8 mouse cellular contexts compared by ENCODE assay signal in genomic region chr3:96196437-96197128, GRCm38 (mm10). TPM values are rescaled to one million over a fixed set of nuclear protein-coding genes. Genes with fewer than 3 reads are reported as not detected.
DNase-seq lines count a peak whose midpoint lies in the region; ATAC-seq and TF ChIP-seq lines count a peak whose summit lies in the region.

No protein-coding gene starts in this region.

- peaks cover 6% of the 10 kb centered on the region for H3K9me3 ChIP-seq in heart, embryonic 16.5 days (replicated peaks; ENCODE audit: control insufficient read depth, low read length)
- H3K9me3 ChIP-seq in MEL (replicated peaks; ENCODE audit: insufficient read depth, low read length) = no peaks in the 10 kb centered on the region
- H3K9me3 ChIP-seq in hindbrain, embryonic 10.5 days = peaks cover 5% of the 10 kb centered on the region
- no peaks in the 10 kb centered on the region for H3K9me3 ChIP-seq in midbrain, embryonic 12.5 days

- TF ChIP-seq CTCF in MEL (IDR thresholded peaks at IDR 0.05 in 2 of 3, conservative IDR thresholded peaks at IDR 0.05 in 1 of 3; ENCODE audit: control insufficient read depth in 1 of 3, insufficient read depth in 1 of 3, low read depth in 2 of 3, low read length in 3 of 3, poor library complexity in 1 of 3, severe bottlenecking in 1 of 3) = no peak

- peaks cover 9% of the 10 kb centered on the region for H3K36me3 ChIP-seq in heart, embryonic 16.5 days (ENCODE audit: control insufficient read depth, insufficient read depth)
- H3K36me3 ChIP-seq in MEL (ENCODE audit: control insufficient read depth in 1 of 2, insufficient read depth in 2 of 2, low read length in 2 of 2) = peaks cover 0 to 16% of the 10 kb centered on the region in 2 experiments; a peak in 2 of 4 replicates
- H3K36me3 ChIP-seq in hindbrain, embryonic 10.5 days = peaks cover 9% of the 10 kb centered on the region; the same call in 1 of the 2 replicates
- peaks cover 8% of the 10 kb centered on the region; the same call in 1 of the 2 replicates for H3K36me3 ChIP-seq in midbrain, embryonic 12.5 days

- no peaks in the 10 kb centered on the region for H3K27me3 ChIP-seq in heart, embryonic 16.5 days (ENCODE audit: control insufficient read depth, insufficient read depth, low read length)
- no peaks in the 10 kb centered on the region for H3K27me3 ChIP-seq in MEL (ENCODE audit: control insufficient read depth in 1 of 2, insufficient read depth in 2 of 2, low read length in 2 of 2)
- peaks cover 7% of the 10 kb centered on the region; the same call in 1 of the 2 replicates for H3K27me3 ChIP-seq in hindbrain, embryonic 10.5 days (ENCODE audit: insufficient read depth, poor library complexity, severe bottlenecking)
- peaks cover 19% of the 10 kb centered on the region; the same call in 1 of the 2 replicates for H3K27me3 ChIP-seq in midbrain, embryonic 12.5 days

- ATAC-seq in heart, embryonic 16.5 days (replicated peaks; ENCODE audit: extremely low read depth, insufficient read depth, low FRiP score) = no peak
- peak; percentile 57; the same call in 1 of the 2 replicates for ATAC-seq in midbrain, embryonic 12.5 days (ENCODE audit: low FRiP score, low read depth)
- ATAC-seq in erythroid progenitor cell, adult 5-6 weeks (replicated peaks; ENCODE audit: low FRiP score, poor library complexity, severe bottlenecking) = no peak

- TF ChIP-seq POLR2A in MEL (IDR thresholded peaks at IDR 0.05; ENCODE audit: control insufficient read depth in 1 of 2, insufficient read depth in 1 of 2, low read depth in 1 of 2, low read length in 2 of 2, poor library complexity in 1 of 2) = no peak

- no peak for TF ChIP-seq RAD21 in MEL (IDR thresholded peaks at IDR 0.05; ENCODE audit: low read depth, low read length)

- H3K4me3 ChIP-seq in heart, embryonic 16.5 days (ENCODE audit: low read length) = peak overlapping the region; percentile 78
- H3K4me3 ChIP-seq in MEL (ENCODE audit: control insufficient read depth in 1 of 2, insufficient read depth in 1 of 2, low read depth in 2 of 2, low read length in 2 of 2) = peak overlapping the region; percentile 60 to 61
- peak overlapping the region; percentile 72 for H3K4me3 ChIP-seq in hindbrain, embryonic 10.5 days
- peak overlapping the region; percentile 65 for H3K4me3 ChIP-seq in midbrain, embryonic 12.5 days

- H3K4me2 ChIP-seq in heart, embryonic 16.5 days (ENCODE audit: low read depth, low read length) = peak overlapping the region; percentile 93
- peak overlapping the region; percentile 96 for H3K4me2 ChIP-seq in midbrain, embryonic 12.5 days (replicated peaks)

- no peak for DNase-seq in heart, adult 9 months (ENCODE audit: low spot score in 2 of 2)
- DNase-seq in MEL (ENCODE audit: low read depth, low spot score) = peak; percentile 75
- DNase-seq in hindbrain, embryonic 10.5 days (ENCODE audit: low spot score) = no peak
- DNase-seq in natural killer cell, adult 2 months (ENCODE audit: low spot score in 2 of 2) = no peak
- DNase-seq in cerebellum, postnatal 36 days = no peak

- peaks cover 11% of the 10 kb centered on the region for H3K4me1 ChIP-seq in heart, embryonic 16.5 days (ENCODE audit: control insufficient read depth, insufficient read depth, low read length)
- H3K4me1 ChIP-seq in MEL (ENCODE audit: control insufficient read depth in 1 of 2, insufficient read depth in 2 of 2, low read length in 2 of 2) = peaks cover 12 to 22% of the 10 kb centered on the region in 2 experiments
- peaks cover 23% of the 10 kb centered on the region for H3K4me1 ChIP-seq in hindbrain, embryonic 10.5 days (replicated peaks)
- peaks cover 14% of the 10 kb centered on the region for H3K4me1 ChIP-seq in midbrain, embryonic 12.5 days

- TF ChIP-seq EP300 in MEL (IDR thresholded peaks at IDR 0.05; ENCODE audit: low read depth in 1 of 2, low read length in 2 of 2) = no peak

- H3K9ac ChIP-seq in heart, embryonic 16.5 days (ENCODE audit: low read length) = peak overlapping the region; percentile 90
- H3K9ac ChIP-seq in MEL (ENCODE audit: control insufficient read depth, low read depth, low read length, poor library complexity, severe bottlenecking) = peak overlapping the region; percentile 72
- H3K9ac ChIP-seq in midbrain, embryonic 12.5 days (replicated peaks) = peak overlapping the region; percentile 78

- H3K27ac ChIP-seq in heart, embryonic 16.5 days (ENCODE audit: low read length) = peak overlapping the region; percentile 88
- peak overlapping the region; percentile 87 for H3K27ac ChIP-seq in MEL (ENCODE audit: control insufficient read depth, low read depth, low read length)
- H3K27ac ChIP-seq in hindbrain, embryonic 10.5 days = peak overlapping the region; percentile 98
- peak overlapping the region; percentile 91 for H3K27ac ChIP-seq in midbrain, embryonic 12.5 days (replicated peaks)

- 20% methylated on average over 27 of the region's 27 CpGs for WGBS in heart, embryonic 16.5 days
- 21% methylated on average over 27 of the region's 27 CpGs for WGBS in hindbrain, embryonic 10.5 days
- WGBS in midbrain, embryonic 12.5 days = 21% methylated on average over 27 of the region's 27 CpGs

- peaks cover 9% of the 10 kb centered on the region; the same call in 1 of the 2 replicates for H3K79me2 ChIP-seq in MEL (ENCODE audit: control insufficient read depth, insufficient read depth, low read length, poor library complexity)

TF ChIP-seq in MEL, 35 proteins besides CTCF, POLR2A, EP300 and RAD21 (continues in another document):
- TF ChIP-seq USF2 (IDR thresholded peaks at IDR 0.05; ENCODE audit: borderline replicate concordance in 1 of 2, insufficient read depth in 1 of 2, low read depth in 1 of 2, low read length in 2 of 2) (no peak), SIN3A (IDR thresholded peaks at IDR 0.05; ENCODE audit: low read length) (no peak), CHD1 (IDR thresholded peaks at IDR 0.05; ENCODE audit: low read depth, low read length) (0 out of 2 replicates have a peak, but pooled peaks have one; percentile 26), USF1 (IDR thresholded peaks at IDR 0.05; ENCODE audit: low read depth, low read length) (no peak), MYC (IDR thresholded peaks at IDR 0.05; ENCODE audit: low read depth, low read length) (no peak)

RNA-seq across cellular contexts. Expression of gene Sv2a, which starts 15.6 kb away (rescaled TPM):
- 11.6 and 13.9 TPM in 2 replicates for polyA plus RNA-seq in heart, embryonic 16.5 days (2015; fragmentation: Nextera tagmentation; extraction: Ambion mirVana)
- total RNA-seq in MEL (2012; rRNA removed) = 0.77 and 2.1 TPM in 2 replicates
- polyA plus RNA-seq in MEL (2012; ENCODE audit: insufficient read depth in 1 of 2, insufficient read length in 2 of 2, low read depth in 1 of 2, low replicate concordance in 2 of 2, missing spikeins in 1 of 2) = 1 to 10 TPM in 1 of 2 experiments, not detected in 1; 3.3 TPM
- 3.7 and 15.3 TPM in 2 replicates for polyA plus RNA-seq in hindbrain, embryonic 10.5 days (2016; fragmentation: Nextera tagmentation; extraction: Ambion mirVana)
- 30.0 and 34.8 TPM in 2 replicates for polyA plus RNA-seq in midbrain, embryonic 12.5 days (2016; fragmentation: Nextera tagmentation; extraction: Ambion mirVana)
- not detected in 2 replicates for total RNA-seq in erythroid progenitor cell, adult 5-6 weeks (2015; ENCODE audit: low replicate concordance)
- not detected in 2 replicates for total RNA-seq in erythroid progenitor cell, adult 5-6 weeks (2017; ENCODE audit: low replicate concordance)

RNA-seq across cellular contexts. Expression of gene Bola1, which starts 22.9 kb away (rescaled TPM):
- 40.0 and 43.5 TPM in 2 replicates for polyA plus RNA-seq in heart, embryonic 16.5 days (2015; fragmentation: Nextera tagmentation; extraction: Ambion mirVana)
- total RNA-seq in MEL (2012; rRNA removed) = 115 and 123 TPM in 2 replicates
- 100 to 1,000 TPM in 1 of 2 experiments, not detected in 1; 124 TPM for polyA plus RNA-seq in MEL (2012; ENCODE audit: insufficient read depth in 1 of 2, insufficient read length in 2 of 2, low read depth in 1 of 2, low replicate concordance in 2 of 2, missing spikeins in 1 of 2)
- 89.6 and 90.3 TPM in 2 replicates for polyA plus RNA-seq in hindbrain, embryonic 10.5 days (2016; fragmentation: Nextera tagmentation; extraction: Ambion mirVana)
- polyA plus RNA-seq in midbrain, embryonic 12.5 days (2016; fragmentation: Nextera tagmentation; extraction: Ambion mirVana) = 66.9 and 71.6 TPM in 2 replicates
- total RNA-seq in erythroid progenitor cell, adult 5-6 weeks (2015; ENCODE audit: low replicate concordance) = 10.8 and 11.3 TPM in 2 replicates
- total RNA-seq in erythroid progenitor cell, adult 5-6 weeks (2017; ENCODE audit: low replicate concordance) = 4.9 and 15.5 TPM in 2 replicates

RNA-seq across cellular contexts. Expression of gene Hist2h2ab, which starts 23.1 kb away (rescaled TPM):
- not detected in 2 replicates for polyA plus RNA-seq in heart, embryonic 16.5 days (2015; fragmentation: Nextera tagmentation; extraction: Ambion mirVana)
- total RNA-seq in MEL (2012; rRNA removed) = 197 and 234 TPM in 2 replicates
- under 1 TPM in 1 of 2 experiments, not detected in 1; 0.72 TPM for polyA plus RNA-seq in MEL (2012; ENCODE audit: insufficient read depth in 1 of 2, insufficient read length in 2 of 2, low read depth in 1 of 2, low replicate concordance in 2 of 2, missing spikeins in 1 of 2)
- polyA plus RNA-seq in hindbrain, embryonic 10.5 days (2016; fragmentation: Nextera tagmentation; extraction: Ambion mirVana) = not detected in 2 replicates
- 0.96 and 1.2 TPM in 2 replicates for polyA plus RNA-seq in midbrain, embryonic 12.5 days (2016; fragmentation: Nextera tagmentation; extraction: Ambion mirVana)
- total RNA-seq in erythroid progenitor cell, adult 5-6 weeks (2015; ENCODE audit: low replicate concordance) = 6.8 and 8.4 TPM in 2 replicates
- 256 and 561 TPM in 2 replicates for total RNA-seq in erythroid progenitor cell, adult 5-6 weeks (2017; ENCODE audit: low replicate concordance)

RNA-seq across cellular contexts. Expression of gene Hist2h2ac, which starts 24.1 kb away (rescaled TPM):
- polyA plus RNA-seq in heart, embryonic 16.5 days (2015; fragmentation: Nextera tagmentation; extraction: Ambion mirVana) = 5.0 and 6.4 TPM in 2 replicates
- 2,824 and 3,687 TPM in 2 replicates for total RNA-seq in MEL (2012; rRNA removed)
- polyA plus RNA-seq in MEL (2012; ENCODE audit: insufficient read depth in 1 of 2, insufficient read length in 2 of 2, low read depth in 1 of 2, low replicate concordance in 2 of 2, missing spikeins in 1 of 2) = 1 to 10 TPM in 1 of 2 experiments, not detected in 1; 4.8 TPM
- 7.6 and 12.0 TPM in 2 replicates for polyA plus RNA-seq in hindbrain, embryonic 10.5 days (2016; fragmentation: Nextera tagmentation; extraction: Ambion mirVana)
- 9.0 and 11.6 TPM in 2 replicates for polyA plus RNA-seq in midbrain, embryonic 12.5 days (2016; fragmentation: Nextera tagmentation; extraction: Ambion mirVana)
- total RNA-seq in erythroid progenitor cell, adult 5-6 weeks (2015; ENCODE audit: low replicate concordance) = 180 and 195 TPM in 2 replicates
- total RNA-seq in erythroid progenitor cell, adult 5-6 weeks (2017; ENCODE audit: low replicate concordance) = 7,308 and 8,144 TPM in 2 replicates

RNA-seq across cellular contexts. Expression of gene Hist2h2be, which starts 24.3 kb away (rescaled TPM):
- polyA plus RNA-seq in heart, embryonic 16.5 days (2015; fragmentation: Nextera tagmentation; extraction: Ambion mirVana) = 7.8 and 9.4 TPM in 2 replicates
- 1.6 and 1.8 TPM in 2 replicates for total RNA-seq in MEL (2012; rRNA removed)
- 1 to 10 TPM in 1 of 2 experiments, not detected in 1; 3.2 TPM for polyA plus RNA-seq in MEL (2012; ENCODE audit: insufficient read depth in 1 of 2, insufficient read length in 2 of 2, low read depth in 1 of 2, low replicate concordance in 2 of 2, missing spikeins in 1 of 2)
- polyA plus RNA-seq in hindbrain, embryonic 10.5 days (2016; fragmentation: Nextera tagmentation; extraction: Ambion mirVana) = 6.0 and 8.7 TPM in 2 replicates
- 10.9 and 11.4 TPM in 2 replicates for polyA plus RNA-seq in midbrain, embryonic 12.5 days (2016; fragmentation: Nextera tagmentation; extraction: Ambion mirVana)
- 46.5 and 50.7 TPM in 2 replicates for total RNA-seq in erythroid progenitor cell, adult 5-6 weeks (2015; ENCODE audit: low replicate concordance)
- total RNA-seq in erythroid progenitor cell, adult 5-6 weeks (2017; ENCODE audit: low replicate concordance) = 35.9 and 44.5 TPM in 2 replicates
